Mouse (Mus musculus) urinary bladder, postnatal 4 days (tissue): ENCODE measurements around the gene Prim2.

Experiments
- DNase-seq, 2 experiments: peaks; one replicate each; pipeline ENCODE4 v3.0.0; 2021 to 2022; ENCODE audit warnings: low spot score in 2 of 2

Gene Prim2

DNA sequence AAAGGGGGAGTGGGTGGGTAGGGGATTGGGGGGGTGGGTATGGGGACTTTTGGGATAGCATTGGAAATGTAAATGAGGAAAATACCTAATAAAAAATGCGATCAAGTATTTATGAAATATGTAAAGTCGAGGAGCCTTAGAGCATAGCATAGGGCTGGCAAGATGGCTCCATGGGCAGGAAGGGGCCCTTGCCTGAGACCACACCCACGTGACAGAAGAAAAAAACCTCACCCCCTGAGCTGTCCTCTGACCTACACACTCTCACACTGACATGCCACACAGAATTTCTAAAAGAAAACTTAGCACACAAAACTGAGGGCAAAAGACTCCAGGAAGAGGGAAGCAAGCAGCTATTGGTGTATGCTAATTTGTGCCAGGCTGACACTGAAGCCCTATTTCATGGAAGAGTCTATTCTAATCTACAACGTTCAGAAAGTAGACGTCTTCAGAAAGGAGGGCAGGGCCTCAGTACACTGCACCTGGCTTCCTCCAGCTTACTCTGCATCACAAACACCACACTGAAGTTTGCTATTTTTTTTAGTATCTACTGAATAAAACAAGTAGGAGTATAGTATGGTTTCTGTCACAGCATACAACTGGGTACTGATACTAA, 65.4 kb downstream of the Prim2 start:
- DNase-seq = no peak

DNA sequence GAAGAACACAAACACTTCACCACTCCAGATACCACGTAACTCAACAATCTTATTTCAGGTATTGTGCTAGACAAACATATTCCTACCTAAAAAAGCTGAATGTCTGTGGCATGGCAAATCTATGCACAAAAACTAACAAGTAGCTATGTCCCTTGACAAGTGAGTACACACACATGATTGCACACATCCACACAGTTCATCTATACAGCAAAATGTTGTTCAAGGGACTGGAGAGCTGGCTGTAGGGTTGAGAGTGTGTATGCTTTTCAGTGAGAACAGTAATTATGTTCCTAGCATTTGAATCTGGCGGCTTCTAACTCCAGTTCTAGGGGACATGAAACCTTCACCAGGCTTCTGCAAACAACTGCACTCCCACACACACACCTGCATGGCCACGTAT, 69.9 kb downstream of the Prim2 start:
- DNase-seq = no peak

DNA sequence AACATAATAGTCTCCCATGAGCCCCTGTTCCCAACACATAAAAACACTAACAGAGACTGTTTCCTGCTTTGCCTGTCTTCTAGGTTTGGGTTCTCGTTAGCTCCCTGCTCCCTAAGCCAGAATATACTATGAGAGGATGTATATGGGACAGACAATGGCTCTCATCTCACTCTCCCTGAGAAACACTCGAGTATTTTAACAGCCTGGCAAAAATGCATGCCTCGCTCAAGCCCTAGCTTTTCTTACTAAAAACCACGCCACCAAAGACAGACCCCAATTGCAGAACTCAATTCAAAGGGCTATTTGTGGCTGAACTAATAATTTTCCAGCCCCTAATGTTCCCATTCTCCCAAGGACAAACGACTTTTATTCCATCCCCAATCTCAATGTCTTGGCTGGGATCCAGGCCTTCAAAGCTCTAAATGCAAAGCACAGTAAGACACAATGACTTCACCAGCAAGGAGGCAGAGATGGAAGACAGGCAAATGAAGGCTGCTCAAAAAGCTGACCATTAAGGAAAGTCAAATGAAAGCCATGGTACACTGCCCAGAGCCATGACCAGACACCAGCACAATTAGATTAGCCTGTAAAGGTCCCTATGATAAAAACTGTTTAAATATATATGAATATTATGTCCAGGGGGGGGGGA, 70.5 kb downstream of the Prim2 start:
- no peak for DNase-seq

DNA sequence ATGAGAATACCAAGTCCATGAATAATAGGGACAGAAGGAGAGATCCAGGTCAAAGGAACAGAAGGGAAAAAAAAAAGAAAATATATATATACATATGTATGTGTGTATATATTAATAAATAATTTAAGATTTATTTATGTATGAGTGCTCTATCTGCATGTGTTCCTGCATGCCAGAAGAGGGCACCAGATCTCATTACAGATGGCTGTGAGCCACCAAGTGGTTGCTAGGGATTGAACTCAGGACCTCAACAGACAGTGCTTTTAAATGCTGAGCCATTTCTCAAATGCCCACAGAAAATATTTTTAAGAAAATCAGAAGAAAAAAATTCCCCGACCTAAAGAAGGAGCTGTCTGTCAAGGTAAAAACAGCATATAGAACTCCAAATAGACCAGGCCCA, 72.6 kb downstream of the Prim2 start:
- no peak for DNase-seq

DNA sequence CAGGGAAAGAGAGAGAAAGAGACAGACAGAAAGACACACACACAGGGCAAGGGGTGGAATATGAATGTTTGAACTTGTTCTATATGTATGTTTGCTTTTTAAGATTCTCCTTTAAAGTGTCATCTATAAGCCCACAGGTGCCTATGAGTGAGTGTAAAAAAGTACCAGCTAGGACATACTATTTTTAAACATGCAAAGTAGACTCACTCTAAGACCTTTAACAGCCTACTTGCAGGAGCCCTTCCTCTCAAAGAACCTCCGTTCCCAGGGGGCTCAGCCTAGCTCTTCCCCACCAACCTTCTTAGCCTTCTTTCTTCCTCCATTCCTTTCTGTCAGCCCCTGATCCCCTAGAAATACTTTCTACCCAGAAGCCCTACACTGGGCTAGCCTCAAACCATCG, 73.7 kb downstream of the Prim2 start:
- no peak for DNase-seq

DNA sequence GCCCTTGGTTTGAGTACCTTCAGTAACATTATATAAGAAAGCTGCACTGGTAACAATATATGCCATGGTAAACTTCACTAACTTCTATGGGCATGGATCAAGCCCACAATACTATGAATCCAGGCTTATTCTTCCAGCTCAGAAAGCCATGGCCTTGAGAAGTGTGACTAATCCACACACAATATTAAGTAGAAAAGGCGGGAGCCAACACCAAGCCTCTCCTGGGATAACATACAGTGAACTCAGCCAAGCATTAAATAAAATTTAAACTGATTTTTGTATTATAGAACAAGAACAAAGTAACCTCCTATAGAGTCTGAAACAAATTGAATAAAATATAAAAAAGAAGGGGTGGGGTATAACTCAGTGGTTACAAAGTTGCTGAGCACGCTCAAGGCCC, 74.6 kb downstream of the Prim2 start:
- DNase-seq = no peak

DNA sequence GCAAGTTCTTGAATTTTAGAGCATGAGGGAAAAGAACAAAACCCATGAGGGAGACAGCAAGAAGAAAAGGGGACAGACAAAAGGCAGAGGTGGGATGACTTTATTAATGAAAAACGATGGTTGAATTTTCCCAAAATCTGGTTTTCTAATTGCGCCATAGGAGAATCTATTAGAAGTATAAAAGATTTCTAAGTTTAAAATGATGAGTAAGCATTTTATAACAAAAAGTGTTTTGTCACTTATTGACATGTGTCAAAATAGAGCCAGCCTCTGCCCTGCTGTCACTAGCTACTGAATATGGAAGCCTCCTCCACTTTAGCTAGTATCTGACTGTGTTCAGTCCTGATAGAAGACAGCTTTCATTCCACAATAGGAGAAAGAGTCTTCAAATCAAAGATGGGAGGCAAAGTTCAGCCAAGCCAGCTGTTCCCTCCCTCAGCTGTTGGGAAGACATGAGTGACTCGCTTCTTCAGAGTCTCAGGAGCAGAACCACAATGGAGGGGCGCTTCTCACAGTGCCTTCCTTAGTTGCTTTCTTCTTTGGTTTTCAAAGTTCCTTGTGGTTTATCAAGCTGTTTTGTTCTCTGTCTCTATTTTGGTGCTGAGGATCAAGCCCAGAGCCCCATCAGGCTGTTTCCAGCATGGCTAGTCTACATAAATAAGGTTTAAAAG, 75.7 kb downstream of the Prim2 start:
- no peak for DNase-seq

DNA sequence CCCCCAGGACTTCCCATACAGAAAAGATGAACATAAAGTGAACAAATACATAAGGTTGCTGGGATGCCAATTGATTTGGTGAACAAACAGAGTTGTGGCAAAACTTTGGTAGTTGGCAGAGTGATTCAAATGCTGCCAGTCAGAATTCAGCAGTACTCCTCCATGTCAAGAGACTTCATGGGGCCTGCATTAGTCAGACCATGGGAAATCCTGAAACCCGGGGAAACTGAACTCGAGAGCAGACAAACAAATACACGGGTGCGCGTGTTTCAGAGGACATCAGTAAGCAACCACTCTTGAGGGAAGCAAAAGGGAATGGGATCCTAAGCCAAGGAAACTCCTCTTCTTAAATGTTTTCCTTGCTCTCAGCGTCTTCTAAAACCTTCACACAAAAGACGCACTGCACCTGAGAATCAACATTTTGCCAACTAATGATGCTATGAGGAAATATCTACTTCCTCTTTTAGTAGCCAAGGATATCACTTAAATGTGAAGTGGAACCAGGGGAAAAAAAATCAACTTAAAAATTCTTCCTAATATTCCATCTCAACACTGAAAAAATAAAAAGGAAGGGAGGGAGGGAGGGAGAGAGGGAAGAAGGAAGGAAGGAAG, 77.5 kb downstream of the Prim2 start:
- DNase-seq = no peak

DNA sequence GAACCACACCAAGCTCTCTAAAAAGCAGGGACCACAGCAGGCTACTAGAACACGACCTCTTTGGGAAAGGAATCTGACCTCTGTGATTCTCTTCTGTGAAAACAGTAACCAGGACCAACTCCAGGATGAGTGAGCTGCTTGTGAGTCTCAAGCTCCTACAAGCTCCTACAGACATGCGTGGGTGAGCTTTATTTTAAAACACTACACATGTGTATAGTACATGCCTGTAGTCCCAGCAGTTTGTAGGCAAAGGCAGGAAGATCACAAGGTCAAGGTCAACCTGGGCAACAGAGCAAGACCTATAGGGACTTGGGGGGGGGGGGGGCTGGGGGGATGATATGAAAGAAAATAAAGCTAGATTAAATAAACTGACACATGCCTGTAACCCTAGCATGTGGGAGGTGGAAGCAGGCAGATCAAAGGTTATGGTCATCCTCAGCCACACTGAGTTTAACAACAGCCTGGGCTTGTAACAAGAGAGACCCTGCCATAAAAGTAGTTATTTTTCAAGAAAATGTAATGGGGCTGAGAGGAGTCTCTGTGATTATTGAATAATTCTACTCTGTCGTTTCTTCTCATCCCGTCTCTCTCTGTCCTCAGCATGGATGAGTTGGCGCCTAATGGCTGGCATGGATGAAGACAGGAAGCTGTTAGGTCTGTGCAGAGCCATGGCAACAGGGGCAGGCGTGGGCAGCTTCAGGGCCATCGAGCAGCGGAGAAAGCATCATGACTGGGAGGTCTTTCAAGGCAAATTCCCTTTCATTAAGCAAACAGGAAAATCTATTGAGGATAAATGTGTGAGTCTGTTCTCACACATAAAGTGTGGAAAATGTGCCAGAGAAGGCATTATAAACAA, 78.8 kb downstream of the Prim2 start:
- DNase-seq = no peak

DNA sequence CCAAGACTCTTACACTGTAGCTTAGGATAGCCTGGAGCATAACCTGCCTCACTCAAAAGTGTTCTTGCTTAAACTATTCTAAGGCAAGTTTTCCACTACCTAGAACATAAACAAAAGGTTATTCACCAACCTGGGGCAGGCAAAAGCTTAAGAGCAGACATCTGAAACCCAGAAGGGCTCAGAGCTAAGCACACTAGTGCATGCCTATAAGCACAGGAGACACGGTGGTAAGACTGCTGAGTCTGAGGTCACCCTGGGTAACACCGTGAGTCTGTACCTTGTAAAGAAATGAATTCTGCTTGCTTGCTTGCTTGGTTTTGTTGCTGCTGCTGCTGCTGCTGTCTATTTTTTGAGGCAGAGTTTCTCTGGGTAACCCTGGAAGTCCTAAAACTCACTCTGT, 80.1 kb downstream of the Prim2 start:
- DNase-seq = no peak

DNA sequence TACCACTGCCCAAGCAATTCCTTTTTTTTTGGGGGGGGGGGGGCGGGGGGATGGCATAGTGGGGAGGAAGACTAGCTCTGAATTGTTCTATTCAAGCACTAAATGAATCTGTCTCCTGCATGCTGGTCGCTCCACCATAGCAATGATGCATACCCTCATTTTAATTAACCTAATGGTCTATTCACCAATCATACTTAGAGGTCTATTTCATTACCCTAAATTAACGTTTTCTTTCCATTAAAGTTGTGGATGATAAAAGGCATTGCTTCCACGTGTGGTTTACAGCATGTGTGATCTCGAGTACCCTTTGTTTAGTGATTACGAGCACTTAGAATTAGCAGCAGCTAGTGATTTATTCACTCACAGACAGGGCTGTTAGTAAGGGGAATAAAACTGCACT, 81.0 kb downstream of the Prim2 start:
- DNase-seq = no peak

DNA sequence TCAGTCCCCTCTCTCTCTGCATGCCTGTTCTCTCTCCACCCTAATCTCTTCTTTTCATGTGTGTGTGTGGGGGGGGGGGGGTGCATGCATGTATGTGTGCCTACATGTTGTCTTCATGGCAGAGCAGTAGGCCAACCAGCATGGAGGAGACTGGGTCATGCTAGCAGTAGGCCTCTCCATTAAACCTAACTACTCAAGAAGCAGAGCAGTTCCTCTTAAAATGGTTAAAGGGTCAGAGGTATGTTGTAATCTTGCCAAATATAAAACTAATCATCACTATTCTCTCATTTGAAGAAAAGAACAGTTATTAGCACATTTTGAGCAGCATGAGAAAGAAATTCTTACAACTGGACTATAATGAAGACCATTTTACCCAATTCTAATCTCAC, 85.0 kb downstream of the Prim2 start:
- DNase-seq = no peak

DNA sequence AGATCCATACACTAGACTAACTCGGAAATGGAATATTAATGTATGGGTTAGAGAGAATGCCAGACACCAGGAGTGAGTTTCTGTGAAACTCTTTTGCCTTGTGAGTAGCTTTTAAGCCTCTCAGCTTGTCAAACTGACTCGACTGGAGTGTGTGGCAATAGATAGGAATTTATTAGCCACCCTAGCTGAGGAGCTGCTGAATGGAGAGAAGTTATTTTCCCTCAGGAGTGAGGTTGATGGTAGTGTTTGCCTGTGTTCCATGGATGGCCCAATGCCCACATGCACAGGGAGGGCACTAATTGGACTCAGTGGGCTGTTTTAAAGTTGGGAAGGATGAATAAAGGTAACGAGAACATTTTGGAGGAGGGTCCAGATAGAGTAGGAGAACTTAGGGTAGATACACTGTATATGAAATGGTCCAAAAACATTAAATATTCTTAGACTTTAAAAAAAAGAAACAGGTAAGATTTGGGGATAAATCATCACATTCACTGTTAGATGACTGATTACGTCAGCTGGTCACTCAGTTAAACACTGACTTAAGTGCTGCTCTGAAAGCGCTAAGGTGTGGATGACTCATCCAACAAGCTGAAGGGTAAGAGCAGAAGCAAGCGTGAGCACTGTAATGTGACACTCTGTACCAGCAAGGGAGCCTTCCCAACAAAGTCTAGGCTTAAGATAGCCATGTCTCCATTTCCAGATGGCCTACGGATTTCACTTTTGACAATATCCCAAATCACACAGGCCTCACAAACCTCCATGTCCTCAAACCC, 85.6 kb downstream of the Prim2 start:
- no peak for DNase-seq

DNA sequence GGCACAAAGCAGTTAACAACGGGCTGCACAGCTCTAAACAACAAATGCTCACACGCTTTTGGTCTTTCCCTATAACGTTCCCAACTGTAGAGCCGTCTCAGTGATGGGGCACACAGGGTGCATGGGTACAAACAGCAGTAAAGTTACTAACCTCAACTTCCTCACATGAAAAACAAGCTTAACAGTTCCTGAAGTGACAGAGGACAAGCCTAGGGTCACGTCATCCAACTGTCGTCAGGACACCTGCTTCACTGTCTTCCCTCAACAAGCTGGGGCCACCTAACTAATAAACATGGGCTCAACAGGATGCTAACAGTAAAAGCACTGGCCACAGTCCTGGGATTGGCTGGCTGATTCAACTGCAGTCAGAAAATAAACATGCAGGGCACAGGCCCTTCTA, 91.0 kb downstream of the Prim2 start:
- DNase-seq = no peak

DNA sequence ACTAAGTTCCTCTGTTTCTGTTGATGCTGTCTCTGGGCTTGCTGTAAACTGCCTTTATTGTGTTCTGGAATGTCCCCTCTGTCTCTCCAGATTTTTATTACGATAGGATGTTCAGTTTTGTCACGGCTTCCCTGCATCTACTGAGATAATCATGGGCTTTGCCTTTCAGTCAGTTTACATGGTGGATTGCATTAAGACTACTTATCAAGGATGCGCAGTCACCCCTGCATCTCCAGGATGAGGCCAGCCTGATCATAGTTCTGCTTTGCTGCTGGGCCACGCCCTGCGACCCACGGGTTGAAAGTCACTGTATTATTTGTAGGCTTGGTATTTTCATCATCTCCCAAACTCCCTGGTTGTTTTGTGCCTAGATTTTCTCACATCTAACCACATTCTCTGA, 95.1 kb downstream of the Prim2 start:
- DNase-seq = no peak

DNA sequence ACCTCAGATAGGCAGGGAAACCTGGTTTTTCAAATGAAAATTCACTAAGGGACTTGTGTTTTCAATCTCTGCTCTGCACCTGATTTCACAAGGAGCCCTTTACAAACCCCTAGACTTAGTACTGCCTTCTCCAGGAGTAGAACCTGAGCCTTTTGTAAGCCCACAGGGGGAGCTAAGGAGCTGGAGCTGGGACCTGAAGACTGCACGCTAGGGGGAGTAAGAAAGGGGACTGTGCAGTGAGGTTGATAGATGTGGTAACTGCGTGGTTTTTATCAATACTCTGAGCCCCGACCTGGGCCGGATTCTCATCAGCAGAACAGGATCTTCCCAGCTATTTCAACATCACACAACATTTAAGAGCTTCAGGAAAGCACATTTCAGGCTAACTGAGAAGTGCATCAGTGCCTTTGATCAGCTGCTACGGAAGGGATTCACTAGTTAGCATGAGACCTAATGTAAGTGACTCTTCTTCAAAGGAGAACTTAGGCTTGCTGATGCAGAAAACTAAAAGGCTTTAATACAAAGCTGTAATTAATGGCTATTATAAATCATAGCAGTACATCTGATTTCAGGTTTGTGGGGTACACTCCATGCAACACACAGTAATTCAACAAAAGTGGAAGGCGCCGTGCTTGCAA, 103.7 kb downstream of the Prim2 start:
- DNase-seq = no peak

DNA sequence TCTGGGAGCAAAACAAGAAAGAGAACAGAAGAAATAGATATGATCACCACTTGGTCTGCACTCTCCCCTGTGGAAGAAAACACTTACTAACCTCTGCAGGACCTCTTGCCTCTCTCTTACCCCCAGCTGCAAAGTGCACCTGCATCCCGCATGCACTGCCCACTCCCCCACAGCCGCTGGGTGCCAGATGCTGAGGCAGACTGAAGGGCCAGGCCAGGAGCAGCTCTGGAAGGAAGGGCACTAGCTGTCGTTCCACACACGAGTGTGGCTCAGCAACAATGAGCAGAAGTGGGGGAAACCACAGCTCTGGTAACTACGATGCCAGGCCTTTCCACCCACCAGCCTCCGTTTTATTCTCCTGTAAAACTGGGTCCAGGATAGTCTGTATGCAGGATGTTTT, 105.6 kb downstream of the Prim2 start:
- DNase-seq = no peak

DNA sequence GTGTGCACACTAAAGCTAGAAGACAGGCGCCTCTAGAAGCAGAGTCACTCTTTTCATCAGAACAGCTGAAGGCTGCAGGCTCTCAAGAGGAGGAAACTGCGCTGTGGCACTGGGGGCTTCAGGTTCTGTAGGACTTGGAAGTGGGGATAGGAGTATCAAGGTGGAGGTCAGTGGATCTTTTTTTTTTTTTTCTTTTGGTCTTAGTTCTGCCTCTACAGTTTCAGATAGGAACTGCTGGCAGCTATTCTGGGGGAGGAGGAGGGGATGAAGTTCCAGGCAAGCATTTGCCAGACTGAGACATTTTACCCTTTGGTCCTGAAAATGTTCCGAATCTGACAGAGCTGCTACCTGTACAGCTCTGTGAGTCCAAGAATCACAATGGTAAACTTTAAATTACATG, 106.0 kb downstream of the Prim2 start:
- no peak for DNase-seq

DNA sequence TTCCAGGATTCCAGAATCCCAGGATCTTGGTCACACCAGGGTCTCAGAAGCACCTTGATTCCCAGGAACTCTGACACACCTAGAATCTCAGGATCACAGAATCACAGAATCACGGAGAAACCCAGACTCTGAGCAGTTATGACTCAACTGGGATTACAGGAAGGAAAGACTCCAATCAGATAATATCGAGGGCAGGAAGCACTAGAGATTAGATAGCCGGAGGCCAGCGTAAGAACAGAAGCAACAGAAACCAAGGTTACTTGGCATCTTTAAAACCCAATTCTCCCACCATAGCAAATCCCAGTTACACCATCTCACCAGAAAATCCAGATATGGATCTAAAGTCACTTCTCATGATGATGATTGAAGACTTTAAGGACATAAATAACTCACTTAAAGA, 113.0 kb downstream of the Prim2 start:
- DNase-seq = no peak

DNA sequence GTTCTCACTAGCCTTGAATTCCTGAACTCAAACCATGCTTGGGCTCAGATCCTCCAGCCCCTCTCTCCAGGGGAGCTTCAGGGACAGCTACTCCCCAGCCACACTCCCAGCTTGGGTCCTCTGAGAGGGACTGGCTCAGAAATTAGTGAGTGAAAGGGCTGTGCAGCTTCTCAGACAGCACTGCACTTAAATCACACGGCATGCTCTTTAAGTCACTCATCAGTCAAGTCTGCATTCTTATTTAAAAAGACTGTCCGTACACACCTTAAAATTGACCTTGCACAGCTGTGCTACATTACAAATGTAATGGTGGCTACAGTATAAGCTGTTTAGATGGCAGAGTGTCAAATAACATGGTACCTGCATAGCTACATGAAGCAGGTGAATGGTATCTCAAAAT, 114.0 kb downstream of the Prim2 start:
- no peak for DNase-seq

DNA sequence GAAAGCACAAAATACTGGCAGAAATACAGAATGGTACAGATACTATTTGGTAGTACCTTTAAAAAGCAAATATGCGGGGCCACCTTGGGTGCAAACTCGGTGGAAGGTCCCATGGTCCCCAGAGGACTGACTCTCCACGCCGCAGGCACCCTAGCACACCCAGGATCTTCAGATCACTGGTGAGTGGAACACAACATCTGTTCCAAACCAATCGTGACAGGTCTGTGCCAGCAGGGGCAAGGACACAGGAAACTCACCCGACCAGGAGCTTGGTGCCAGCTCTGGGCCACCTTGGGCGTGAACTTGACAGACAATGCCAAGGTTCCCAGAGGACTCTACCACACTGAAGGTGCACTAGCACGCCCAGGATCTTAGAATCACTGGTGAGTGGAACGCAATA, 118.2 kb downstream of the Prim2 start:
- DNase-seq = no peak
